Mouse (Mus musculus) midbrain, embryonic 14.5 days (tissue): ENCODE data around the gene Mical2. TPM values are rescaled to one million over a fixed set of nuclear protein-coding genes. Genes with fewer than 3 reads are reported as not detected.

ENCODE experiments used
- ATAC-seq: fragments of 200-750 bp; cut with Nextera tagmentation; 2 replicates; pipeline ENCODE4 v1.8.0; 2017; ENCODE audit warnings: moderate number of reproducible peaks, moderate library complexity; ENCODE audit not compliant: low FRiP score, low TSS enrichment
- DNase-seq: peaks from one replicate; pipeline ENCODE4 v3.0.0-alpha.2; 2015
- H3K27ac ChIP-seq: fragments of 300-500 bp; sonication (generic); replicated peaks from 2 replicates; pipeline ENCODE4 v1.5.1; 2014; ENCODE audit warnings: mild to moderate bottlenecking, low read depth, low read length, moderate library complexity
- H3K27me3 ChIP-seq: fragments of 300-500 bp; sonication (generic); 2 replicates; pipeline ENCODE4 v1.6.1; 2014; ENCODE audit warnings: low read length, control low read depth, mixed read lengths; ENCODE audit not compliant: control insufficient read depth, insufficient read depth
- H3K36me3 ChIP-seq: fragments of 300-500 bp; sonication (generic); 2 replicates; pipeline ENCODE4 v1.6.1; 2014; ENCODE audit warnings: low read length, control low read depth; ENCODE audit not compliant: control insufficient read depth, insufficient read depth
- H3K4me1 ChIP-seq: fragments of 300-500 bp; sonication (generic); 2 replicates; pipeline ENCODE4 v1.6.1; 2014; ENCODE audit warnings: mild to moderate bottlenecking, antibody characterized with exemption, low read length, control low read depth; ENCODE audit not compliant: control insufficient read depth, insufficient read depth
- H3K4me2 ChIP-seq: fragments of 300-500 bp; sonication (generic); 2 replicates; pipeline ENCODE4 v1.6.1; 2014; ENCODE audit warnings: mild to moderate bottlenecking, low read length, moderate library complexity
- H3K4me3 ChIP-seq: fragments of 300-500 bp; sonication (generic); replicated peaks from 2 replicates; pipeline ENCODE4 v1.5.1; 2014; ENCODE audit warnings: low read depth, low read length
- H3K9ac ChIP-seq: fragments of 300-500 bp; sonication (generic); replicated peaks from 2 replicates; pipeline ENCODE4 v1.6.1; 2014; ENCODE audit warnings: mild to moderate bottlenecking, low read length, moderate library complexity
- H3K9me3 ChIP-seq: fragments of 300-500 bp; sonication (generic); 2 replicates; pipeline ENCODE4 v1.6.1; 2016; ENCODE audit warnings: low read length, control low read depth, mixed read lengths; ENCODE audit not compliant: control insufficient read depth
- WGBS: fragments of 180-500 bp; shearing (Covaris S2); extraction: QIAGEN DNeasy Blood & Tissue Kit; methylation state at CpG from one replicate; pipeline ENCODE4 v1.1.7; 2014; 5-methylcytosine and 5-hydroxymethylcytosine counted together
- polyA plus RNA-seq: library from polyadenylated mRNA; unstranded; fragments of >200 nt; fragmentation: Nextera tagmentation; extraction: Ambion mirVana; gene quantifications from 2 replicates; pipeline ENCODE4 v1.2.1, GENCODE M21; 2014

Mical2 gene
- polyA plus RNA-seq, 1 experiment from 2014 or later = 1.6 TPM

DNA sequence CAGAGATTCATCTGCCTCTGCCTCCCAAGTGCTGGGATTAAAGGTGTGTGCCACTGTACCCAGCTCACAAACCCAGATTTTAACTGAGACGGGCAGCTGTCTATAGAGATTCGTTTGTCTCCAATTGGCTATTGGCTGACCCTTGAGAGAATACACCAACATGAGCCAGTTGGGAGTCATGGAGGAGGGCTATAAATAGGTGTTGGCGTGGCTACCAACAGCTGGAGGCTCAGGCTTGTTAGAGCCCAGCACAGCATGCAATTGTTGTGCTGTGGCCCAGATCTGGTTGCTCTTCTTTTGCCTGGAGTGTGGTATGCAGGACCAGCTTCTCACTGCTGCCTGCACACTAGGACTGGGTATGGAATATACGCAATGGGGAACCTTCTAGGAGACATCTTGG lies 8.8 kb downstream of the Mical2 start:
- DNase-seq (no peak), ATAC-seq (no peak)
- no peaks in the 10 kb centered on the region for H3K27me3 ChIP-seq
- no peak overlapping the region for H3K9ac ChIP-seq
- H3K9me3 ChIP-seq = no peaks in the 10 kb centered on the region
- H3K27ac ChIP-seq = no peak overlapping the region
- H3K4me2 ChIP-seq = no peak overlapping the region
- 79% methylated on average over 4 of the region's 4 CpGs for WGBS
- H3K36me3 ChIP-seq = no peaks in the 10 kb centered on the region
- peaks cover 12% of the 10 kb centered on the region for H3K4me1 ChIP-seq
- H3K4me3 ChIP-seq = no peak overlapping the region

DNA sequence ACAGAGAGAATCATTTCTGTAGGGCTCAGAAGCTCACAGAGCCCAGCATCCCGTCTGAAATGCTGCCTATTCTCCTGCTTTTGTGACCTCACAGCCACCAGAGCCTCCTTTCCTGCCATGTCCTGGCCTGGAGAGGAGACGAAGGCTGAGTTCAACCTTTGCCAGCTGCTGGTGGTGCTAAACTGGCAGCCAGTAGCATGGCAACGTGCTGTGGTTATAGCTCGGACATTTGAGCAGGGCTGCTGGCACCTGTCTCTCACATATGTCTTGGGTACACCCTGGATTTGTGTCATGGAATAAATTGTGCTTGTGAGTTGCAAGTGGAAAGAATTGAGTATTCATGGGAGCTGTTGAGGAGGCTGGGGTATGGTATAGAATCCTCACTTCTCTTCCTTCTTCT lies 9.8 kb downstream of the Mical2 start:
- Histone ChIP-seq H3K4me2 (no peak overlapping the region), H3K27ac (no peak overlapping the region), H3K4me1 (peaks cover 12% of the 10 kb centered on the region), H3K9ac (no peak overlapping the region), H3K27me3 (no peaks in the 10 kb centered on the region), H3K36me3 (no peaks in the 10 kb centered on the region), H3K4me3 (no peak overlapping the region), H3K9me3 (no peaks in the 10 kb centered on the region)
- ATAC-seq (no peak), DNase-seq (no peak)
- 73% methylated on average over 4 of the region's 4 CpGs for WGBS

DNA sequence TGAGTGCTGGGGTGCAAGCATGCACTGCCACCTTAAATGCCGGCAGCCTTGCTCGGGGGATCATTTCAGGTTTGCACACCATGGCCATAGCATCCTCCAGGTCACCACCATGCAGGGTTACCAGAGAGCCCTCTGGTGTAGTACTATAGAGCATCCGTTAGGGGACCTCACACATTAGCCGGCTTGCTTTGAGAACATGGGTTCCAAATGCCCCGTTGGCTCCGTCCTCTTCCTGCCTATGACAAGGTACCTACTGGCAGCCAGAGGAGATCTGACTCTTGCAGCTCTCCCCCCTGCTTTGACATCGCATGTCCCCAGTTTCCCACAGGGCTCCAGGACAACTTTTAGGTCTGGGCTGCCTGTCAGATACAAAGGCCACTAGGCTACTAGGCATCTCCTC lies 11.6 kb downstream of the Mical2 start:
- no peaks in the 10 kb centered on the region for H3K27me3 ChIP-seq
- H3K4me2 ChIP-seq = no peak overlapping the region
- WGBS = 92% methylated on average over 7 of the region's 7 CpGs
- DNase-seq (no peak), ATAC-seq (no peak)
- H3K9me3 ChIP-seq = no peaks in the 10 kb centered on the region
- no peaks in the 10 kb centered on the region for H3K36me3 ChIP-seq
- no peak overlapping the region for H3K9ac ChIP-seq
- H3K27ac ChIP-seq = no peak overlapping the region
- H3K4me1 ChIP-seq = peaks cover 12% of the 10 kb centered on the region
- H3K4me3 ChIP-seq = no peak overlapping the region

DNA sequence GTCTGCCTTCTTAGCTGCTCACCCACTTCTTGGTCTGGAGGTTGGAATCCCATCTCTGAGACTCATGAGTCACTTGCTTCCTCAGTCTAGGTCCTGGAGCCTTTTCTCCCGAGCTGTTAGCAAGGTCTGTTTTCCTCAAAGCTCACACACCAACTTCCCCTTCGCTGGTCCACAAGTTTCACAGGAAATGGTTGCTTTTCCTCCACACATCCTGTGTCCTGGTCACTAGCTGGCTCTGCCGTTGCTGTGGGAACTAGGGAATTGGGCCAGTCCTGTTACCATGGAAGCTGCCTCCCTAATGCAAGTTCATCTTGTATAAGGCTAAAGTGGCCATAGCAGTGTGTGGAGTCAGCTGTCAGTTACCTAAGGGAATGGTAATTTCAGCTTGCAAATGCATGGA lies 12.2 kb downstream of the Mical2 start:
- no peak overlapping the region for H3K4me2 ChIP-seq
- H3K27me3 ChIP-seq = no peaks in the 10 kb centered on the region
- DNase-seq (peak; percentile 33), ATAC-seq (no peak)
- H3K36me3 ChIP-seq = no peaks in the 10 kb centered on the region
- no peak overlapping the region for H3K27ac ChIP-seq
- no peak overlapping the region for H3K4me3 ChIP-seq
- WGBS = 56% methylated on average over 3 of the region's 3 CpGs
- H3K9ac ChIP-seq = no peak overlapping the region
- H3K9me3 ChIP-seq = no peaks in the 10 kb centered on the region
- peaks cover 12% of the 10 kb centered on the region for H3K4me1 ChIP-seq

DNA sequence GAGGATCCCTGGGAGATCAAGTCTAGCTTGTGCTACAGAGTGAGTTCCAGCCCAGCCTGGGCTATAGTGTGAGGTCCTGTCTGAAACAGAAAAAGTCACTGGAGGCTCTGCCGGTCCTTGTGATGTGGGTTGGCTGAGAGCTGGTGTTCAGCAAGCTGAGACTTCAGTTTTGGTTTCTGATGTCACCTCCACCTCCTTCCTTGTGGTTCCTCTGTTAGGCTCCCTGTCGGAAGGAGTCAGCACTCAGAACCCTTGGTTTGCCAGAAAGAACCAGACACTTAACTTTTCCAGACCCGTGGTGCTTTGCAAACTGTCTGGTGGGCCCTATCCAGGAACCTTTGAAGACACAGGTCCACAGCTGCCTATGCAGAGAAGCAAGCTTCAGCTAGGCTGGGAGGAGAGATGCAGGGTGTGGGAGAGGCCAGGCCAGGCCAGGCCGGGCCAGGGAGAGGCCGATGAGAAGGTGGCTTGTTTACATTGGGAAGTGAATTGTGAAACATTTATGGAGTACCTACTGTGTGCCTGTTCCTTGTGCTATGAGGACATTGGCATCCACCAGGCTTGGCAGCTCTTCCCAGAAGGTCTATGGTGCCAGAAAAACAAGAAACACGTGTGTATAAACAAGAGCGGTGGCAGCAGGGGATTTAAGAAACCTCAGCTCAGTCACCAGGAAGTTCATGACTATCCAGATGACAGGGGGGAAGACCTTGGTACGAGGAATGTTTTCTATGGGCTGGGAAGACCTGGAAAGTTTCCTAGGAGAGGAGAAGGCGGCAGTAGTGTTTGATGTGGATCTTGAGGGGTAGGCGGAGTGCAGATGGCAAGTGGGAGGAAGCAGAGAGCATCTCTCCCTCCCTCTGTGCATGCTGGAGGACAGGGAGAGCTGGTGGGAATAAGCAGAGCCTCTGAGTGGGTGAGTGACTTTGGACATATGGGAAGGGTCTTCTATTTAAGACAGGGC lies 13.4 kb downstream of the Mical2 start:
- Histone ChIP-seq H3K27ac (no peak overlapping the region), H3K36me3 (no peaks in the 10 kb centered on the region), H3K27me3 (no peaks in the 10 kb centered on the region), H3K4me2 (no peak overlapping the region), H3K9me3 (no peaks in the 10 kb centered on the region), H3K4me3 (no peak overlapping the region), H3K4me1 (peaks cover 2% of the 10 kb centered on the region; the same call in 1 of the 2 replicates), H3K9ac (no peak overlapping the region)
- DNase-seq (no peak), ATAC-seq (no peak)
- WGBS = 84% methylated on average over 10 of the region's 10 CpGs

DNA sequence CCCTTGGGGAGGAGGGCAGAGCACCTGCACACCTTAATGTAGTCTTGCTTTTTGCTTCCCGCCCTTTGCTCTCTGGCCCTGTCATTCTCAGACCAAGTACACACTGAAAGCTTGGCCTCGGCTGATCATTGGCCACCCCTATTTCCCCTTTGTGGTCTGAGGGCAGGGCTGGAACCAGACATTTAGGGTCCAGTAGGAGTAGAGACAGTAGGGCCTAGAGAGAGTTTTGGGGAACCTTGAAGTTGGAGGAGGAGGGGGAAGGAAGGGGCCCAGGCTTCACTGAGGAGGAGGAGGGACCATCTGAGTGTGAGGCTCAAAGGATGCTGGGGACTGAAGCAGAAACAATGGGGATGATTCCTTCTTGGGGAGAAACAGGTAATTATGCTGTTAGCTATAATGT lies 15.1 kb downstream of the Mical2 start:
- no peaks in the 10 kb centered on the region for H3K36me3 ChIP-seq
- H3K9me3 ChIP-seq = no peaks in the 10 kb centered on the region
- H3K4me3 ChIP-seq = no peak overlapping the region
- WGBS = 87% methylated on average over 2 of the region's 2 CpGs
- ATAC-seq (no peak), DNase-seq (no peak)
- no peak overlapping the region for H3K27ac ChIP-seq
- peaks cover 4% of the 10 kb centered on the region; the same call in 1 of the 2 replicates for H3K4me1 ChIP-seq
- H3K4me2 ChIP-seq = no peak overlapping the region
- H3K9ac ChIP-seq = no peak overlapping the region
- H3K27me3 ChIP-seq = no peaks in the 10 kb centered on the region

DNA sequence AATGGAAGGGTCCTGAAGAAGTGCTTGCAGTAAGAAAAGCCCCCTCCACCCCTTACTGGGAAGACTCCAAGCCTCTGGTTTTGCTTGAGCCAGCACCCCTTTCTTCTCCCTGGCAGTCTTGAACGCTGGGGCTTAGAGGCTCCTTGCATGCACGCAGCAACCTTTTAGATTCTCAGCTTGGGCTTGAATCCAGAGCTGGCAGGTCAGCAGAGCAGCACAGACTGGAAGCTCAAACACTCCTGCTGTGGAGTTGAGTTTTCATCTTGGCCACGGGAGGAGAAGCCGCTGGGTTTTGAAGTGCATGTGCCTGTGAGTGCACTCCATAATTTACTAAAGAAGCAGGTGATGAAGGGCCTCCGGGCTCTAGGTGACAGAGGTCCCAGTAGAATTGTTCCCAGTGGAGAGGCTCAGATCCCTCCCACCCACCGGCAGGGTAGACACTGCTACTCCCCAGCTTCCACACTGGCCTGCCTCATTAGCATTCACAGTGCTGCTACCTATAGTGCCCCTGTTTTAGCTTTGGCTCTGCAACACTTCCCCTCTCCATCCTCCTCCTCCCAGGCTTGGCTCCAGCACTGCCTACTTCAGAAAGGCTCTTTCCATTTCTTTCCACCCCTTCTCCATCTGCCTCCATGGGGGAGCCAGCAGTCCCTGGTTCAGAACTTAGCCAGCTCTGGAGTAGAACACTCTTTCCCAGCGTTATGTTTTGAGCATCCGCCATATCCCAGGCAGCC lies 15.7 kb downstream of the Mical2 start:
- no peak for ATAC-seq
- Histone ChIP-seq H3K36me3 (no peaks in the 10 kb centered on the region), H3K4me2 (no peak overlapping the region), H3K4me3 (no peak overlapping the region), H3K27ac (no peak overlapping the region), H3K9me3 (no peaks in the 10 kb centered on the region), H3K4me1 (peaks cover 4% of the 10 kb centered on the region; the same call in 1 of the 2 replicates), H3K9ac (no peak overlapping the region), H3K27me3 (no peaks in the 10 kb centered on the region)
- 61% methylated on average over 8 of the region's 8 CpGs for WGBS
- DNase-seq = no peak

DNA sequence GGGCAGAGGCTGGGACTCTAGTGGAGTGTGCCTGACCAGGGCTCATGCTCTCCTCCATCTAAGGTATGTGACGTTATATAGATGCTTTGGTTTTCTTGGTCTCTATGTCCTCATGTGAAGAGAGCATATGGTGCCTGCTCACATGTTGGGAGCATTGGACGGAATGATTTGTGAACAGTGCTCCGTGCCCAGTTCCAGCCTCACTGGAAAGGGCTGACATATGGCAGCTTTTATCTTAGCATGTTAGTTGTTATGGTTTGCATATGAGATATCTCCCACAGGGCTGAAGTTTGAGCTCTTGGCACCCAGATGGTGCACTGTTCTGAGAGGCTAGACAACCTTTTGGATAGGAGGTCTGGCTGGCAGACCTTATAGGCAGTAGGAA lies 16.3 kb downstream of the Mical2 start:
- no peak overlapping the region for H3K4me3 ChIP-seq
- whole genome bisulfite sequencing = 75% methylated on average over 3 of the region's 3 CpGs
- H3K36me3 ChIP-seq = no peaks in the 10 kb centered on the region
- H3K27ac ChIP-seq = no peak overlapping the region
- H3K9me3 ChIP-seq = no peaks in the 10 kb centered on the region
- no peak overlapping the region for H3K4me2 ChIP-seq
- H3K9ac ChIP-seq = no peak overlapping the region
- DNase-seq (no peak), ATAC-seq (no peak)
- no peaks in the 10 kb centered on the region for H3K27me3 ChIP-seq
- peaks cover 4% of the 10 kb centered on the region; the same call in 1 of the 2 replicates for H3K4me1 ChIP-seq
